Mouse (Mus musculus) neural tube, postnatal 0 days (tissue): ENCODE results near the gene Jam3. TPM values are rescaled to one million over a fixed set of nuclear protein-coding genes. Genes with fewer than 3 reads are reported as not detected.

Source experiments
- polyA plus RNA-seq: library from polyadenylated mRNA; unstranded; fragments of >200 nt; fragmentation: Nextera tagmentation; extraction: Ambion mirVana; gene quantifications from 2 replicates; pipeline ENCODE4 v1.2.1, GENCODE M21; 2015

Gene Jam3
- polyA plus RNA-seq, result 35.9 and 37.5 TPM in 2 replicates

GRCm38 (mm10) chr9:27154763-27155530 lies at the start of gene Jam3:
Gene Jam3, minus strand, starts transcription at chr9:27155421.

Other genes with a start within 250 kb of the Jam3 start
- not detected in 2 replicates for gene Gm1110, start 232.3 kb downstream of the Jam3 start, polyA plus RNA-seq
- 23.7 and 28.8 TPM in 2 replicates for gene Acad8, start 155.9 kb downstream of the Jam3 start, polyA plus RNA-seq
- 140 and 141 TPM in 2 replicates for gene Thyn1, start 155.7 kb downstream of the Jam3 start, polyA plus RNA-seq
- 67.4 and 72.2 TPM in 2 replicates for gene Vps26b, start 125.4 kb downstream of the Jam3 start, polyA plus RNA-seq
- gene Ncapd3, start 125.2 kb downstream of the Jam3 start, polyA plus RNA-seq, result 8.0 and 8.7 TPM in 2 replicates
- 25.8 and 28.6 TPM in 2 replicates for gene Igsf9b, start 143.8 kb upstream of the Jam3 start, polyA plus RNA-seq
- not detected in 2 replicates for gene Spata19, start 241.4 kb upstream of the Jam3 start, polyA plus RNA-seq